Mouse (Mus musculus) gastrocnemius, postnatal 14 days (tissue): ENCODE results near the gene Ldlrad3. TPM values are rescaled to one million over a fixed set of nuclear protein-coding genes. Genes with fewer than 3 reads are reported as not detected.

ENCODE experiments used
- DNase-seq: peaks from one replicate; pipeline ENCODE4 v3.0.0; 2021; ENCODE audit warnings: mixed read lengths
- intact Hi-C: fragments of 180-260 bp; cut with DNase I; formaldehyde crosslinking; loops from one replicate; pipeline ENCODE4 v1.15.1; 2025; ENCODE audit warnings: low total_unique reads
- total RNA-seq, 2 experiments: library from RNA; stranded (reverse); gene quantifications; 2 replicates each; pipeline ENCODE4 v1.2.3; 2021

Ldlrad3 gene
- total RNA-seq, 2 experiments from 2014 or later: 7.3 to 8.8 TPM

DNA sequence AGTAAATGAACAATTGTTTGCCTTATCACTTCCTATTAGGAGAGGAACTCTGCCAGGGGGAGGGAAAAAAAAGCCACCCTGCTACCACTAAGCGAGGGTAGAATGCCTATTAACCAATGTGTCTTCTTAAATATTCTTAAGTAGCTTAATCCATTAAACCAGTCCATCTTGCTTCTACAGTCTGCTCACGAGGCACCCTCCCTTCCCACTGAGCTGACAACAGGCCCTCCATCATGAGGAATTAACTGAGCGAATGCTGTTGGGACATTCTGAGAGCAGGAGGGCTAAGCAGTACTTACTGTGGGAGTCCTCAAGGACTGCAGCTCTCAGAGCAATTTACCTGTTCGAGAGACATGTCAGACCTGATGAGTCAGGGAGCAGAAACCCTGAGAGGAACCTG, 61.1 kb downstream of the Ldlrad3 start:
- no peak for DNase-seq
- intact Hi-C loops: no loop called here

GRCm38 (mm10) chr2:102122146-102122515, 64.1 kb downstream of the Ldlrad3 start:
- intact Hi-C loops: no loop called here
- DNase-seq: no peak

GRCm38 (mm10) chr2:102121440-102122145, 64.6 kb downstream of the Ldlrad3 start:
- no peak for DNase-seq
- intact Hi-C loops: no loop called here

- intact Hi-C loops: no loop called here
- DNase-seq: no peak
These were observed 66.3 kb downstream of the Ldlrad3 start for GRCm38 (mm10) chr2:102119751-102120505.

DNA sequence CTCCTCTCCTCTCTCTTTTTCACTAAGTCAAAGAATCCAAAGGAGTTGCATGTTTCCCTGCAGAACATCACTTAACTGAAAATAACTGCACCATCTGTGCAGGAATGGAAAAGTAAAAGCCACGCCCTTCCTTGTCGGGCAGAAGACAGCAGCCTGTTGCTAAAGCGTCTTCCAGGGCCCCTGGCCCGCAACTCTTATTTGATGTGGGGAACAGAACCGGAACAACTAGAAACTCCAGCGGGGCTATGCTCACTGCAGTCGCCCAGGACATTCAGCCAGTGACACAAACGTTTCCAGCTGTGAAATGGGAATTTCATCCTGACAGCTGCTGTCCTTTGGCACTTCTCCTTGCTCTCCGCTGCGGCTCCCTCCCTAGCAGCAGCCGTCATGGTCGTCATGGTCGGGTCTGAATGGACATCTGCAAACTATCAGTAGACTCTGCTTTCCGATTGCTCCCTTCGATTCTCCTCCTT, 67.2 kb downstream of the Ldlrad3 start:
- peak; percentile 61 for DNase-seq
- intact Hi-C loops: no loop called here

- intact Hi-C loops: no loop called here
- DNase-seq: no peak
These were observed 68.8 kb downstream of the Ldlrad3 start for GRCm38 (mm10) chr2:102117402-102117760.

- no peak for DNase-seq
- intact Hi-C loops: no loop called here
These were observed 69.4 kb downstream of the Ldlrad3 start for GRCm38 (mm10) chr2:102116521-102117401.

GRCm38 (mm10) chr2:102113801-102114200, 72.4 kb downstream of the Ldlrad3 start:
- intact Hi-C loops: no loop called here
- DNase-seq: no peak

DNA sequence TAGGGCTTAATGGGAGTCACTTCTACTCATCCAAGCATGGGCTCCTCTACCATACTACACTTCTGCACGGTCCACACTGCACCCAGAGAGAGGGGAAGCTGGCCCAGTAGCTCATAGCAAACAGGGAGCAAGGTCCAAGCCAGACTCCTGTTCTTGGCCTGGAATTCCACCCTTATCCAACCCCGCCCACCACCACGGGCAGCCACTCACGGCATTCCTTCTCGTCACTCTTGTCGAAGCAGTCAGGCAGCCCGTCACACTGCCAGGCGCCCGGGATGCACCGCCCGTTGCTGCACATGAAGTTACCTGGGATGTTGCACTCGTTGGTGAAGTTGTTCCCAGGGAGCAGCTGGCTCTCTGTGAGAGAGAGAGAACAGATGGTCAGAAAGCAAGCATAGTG, 72.9 kb downstream of the Ldlrad3 start:
- intact Hi-C loops: no loop called here
- DNase-seq: no peak

- no peak for DNase-seq
- intact Hi-C loops: no loop called here
These were observed 74.2 kb downstream of the Ldlrad3 start for GRCm38 (mm10) chr2:102111906-102112499.

- intact Hi-C loops: no loop called here
- no peak for DNase-seq
These were observed 75.9 kb downstream of the Ldlrad3 start for GRCm38 (mm10) chr2:102110306-102110705.

GRCm38 (mm10) chr2:102107280-102107679, 78.9 kb downstream of the Ldlrad3 start:
- no peak for DNase-seq
- intact Hi-C loops: no loop called here

DNA sequence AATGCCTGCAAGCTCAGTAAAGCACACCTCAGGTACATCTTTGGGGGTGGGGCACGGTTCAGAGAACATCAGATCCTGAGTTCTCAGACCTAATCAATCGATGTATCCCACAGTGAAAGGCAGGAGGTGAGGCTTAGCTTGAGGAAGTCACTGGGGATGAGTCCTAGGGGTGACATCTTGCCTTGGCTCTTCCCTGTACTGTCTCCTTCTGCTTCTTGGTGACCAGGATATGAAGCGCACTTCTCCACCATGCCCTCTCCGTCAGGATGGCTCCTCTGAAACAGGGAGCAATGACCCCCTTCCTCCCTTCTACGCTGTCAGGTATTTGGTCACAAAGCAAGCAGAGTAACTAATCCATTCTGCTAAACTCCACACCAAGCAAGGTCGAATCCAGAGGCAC, 79.5 kb downstream of the Ldlrad3 start:
- intact Hi-C loops: no loop called here
- no peak for DNase-seq

DNA sequence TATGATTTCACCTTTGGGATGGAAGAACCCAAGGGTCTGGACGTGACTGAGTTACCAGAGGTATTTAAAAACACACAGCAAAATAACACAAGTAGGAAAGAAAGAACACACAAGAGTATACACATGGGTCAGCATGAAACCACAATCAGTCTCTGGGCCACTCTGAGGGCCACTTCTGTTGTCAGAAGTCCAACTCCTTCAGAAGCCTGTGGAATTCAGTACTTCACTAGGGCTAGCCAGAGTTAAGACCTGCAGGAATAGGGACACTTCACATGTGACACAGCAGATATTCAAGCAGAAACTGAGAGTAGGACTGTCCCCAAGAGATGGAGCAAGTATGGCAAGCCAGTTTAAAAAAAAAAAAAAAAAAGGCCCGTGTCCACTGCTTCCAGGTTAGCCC, 80.7 kb downstream of the Ldlrad3 start:
- intact Hi-C loops: no loop called here

DNA sequence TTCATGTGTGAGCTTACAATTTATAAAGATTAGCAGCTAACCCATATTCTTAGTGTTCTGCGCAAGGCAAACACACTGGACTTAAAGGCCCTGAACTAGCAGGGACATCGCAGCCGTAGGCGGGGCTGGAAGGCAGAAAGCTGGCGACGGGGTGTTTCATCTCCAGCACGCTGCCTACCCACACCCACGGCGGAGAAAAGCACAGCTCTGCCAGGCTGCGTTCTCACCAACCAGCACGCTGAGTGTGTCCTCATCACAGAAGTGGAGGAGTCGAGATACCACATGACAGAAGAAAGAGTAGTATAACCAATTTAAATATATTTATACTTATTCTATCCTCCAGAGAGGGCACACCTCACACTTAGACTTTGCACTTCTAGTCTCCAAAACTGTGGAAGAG, 82.2 kb downstream of the Ldlrad3 start:
- intact Hi-C loops: no loop called here
- no peak for DNase-seq

More for the DNA sequence above, 80.7 kb downstream of the Ldlrad3 start:
- DNase-seq: no peak

DNA sequence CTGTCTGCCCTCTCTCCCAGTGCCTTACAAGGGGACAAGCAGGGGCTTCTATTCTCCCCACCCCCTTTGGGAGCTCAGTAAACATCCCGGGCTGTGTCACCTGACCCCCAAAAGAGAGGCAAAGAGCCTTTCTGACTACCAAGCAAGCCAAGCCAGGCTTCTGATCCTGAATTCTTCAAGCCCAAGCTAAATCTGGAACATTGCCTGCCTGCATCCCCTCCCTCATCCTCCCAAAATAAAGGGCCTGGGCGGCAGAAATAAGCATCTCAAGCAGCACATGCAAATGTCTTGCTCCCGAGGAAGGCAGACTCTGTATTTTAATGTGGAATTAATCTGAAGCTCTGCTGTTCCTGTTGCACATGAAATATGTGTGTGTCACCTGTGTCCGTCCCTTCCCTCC, 85.7 kb downstream of the Ldlrad3 start:
- intact Hi-C loops: no loop called here
- no peak for DNase-seq

- DNase-seq: peak; percentile 38
- intact Hi-C loops: loop anchor here (10.0 kb wide), 1 partner anchor 195 kb away; no protein-coding TSS in a partner anchor
These were observed 86.3 kb downstream of the Ldlrad3 start for GRCm38 (mm10) chr2:102099702-102100450.

- DNase-seq: no peak
- intact Hi-C loops: loop anchor here (10.0 kb wide), 1 partner anchor 194 kb away; no protein-coding TSS in a partner anchor
These were observed 86.9 kb downstream of the Ldlrad3 start for GRCm38 (mm10) chr2:102099261-102099660.

- intact Hi-C loops: loop anchor here (10.0 kb wide), 1 partner anchor 190 kb away; no protein-coding TSS in a partner anchor
- DNase-seq: no peak
These were observed 91.4 kb downstream of the Ldlrad3 start for GRCm38 (mm10) chr2:102094773-102095172.
